Mouse (Mus musculus) cerebellum, adult 11-12 months (tissue): ENCODE results near the gene Olfr1507.

Experiments
- DNase-seq: peaks from one replicate; pipeline ENCODE4 v3.0.0; 2022

Gene Olfr1507

GRCm38 (mm10) chr14:52495516-52495915 is at the start of gene Olfr1507:
Olfr1507 (minus strand) TSS chr14:52495749.
- DNase-seq, result no peak

GRCm38 (mm10) chr14:52533336-52533735 is 37.8 kb upstream of the Olfr1507 start:
- DNase-seq, result no peak

- DNase-seq, result no peak
Observed at GRCm38 (mm10) chr14:52524952-52525351, 29.4 kb upstream of the Olfr1507 start.

GRCm38 (mm10) chr14:52467395-52467794 is 28.2 kb downstream of the Olfr1507 start, which contains the start of gene Olfr1508:
Olfr1508 (minus strand) TSS chr14:52467495.
- no peak for DNase-seq

GRCm38 (mm10) chr14:52465738-52466137 is 29.8 kb downstream of the Olfr1507 start:
- DNase-seq, result no peak

- DNase-seq, result no peak
Observed at GRCm38 (mm10) chr14:52461928-52462327, 33.6 kb downstream of the Olfr1507 start.

GRCm38 (mm10) chr14:52451138-52451537 is 44.4 kb downstream of the Olfr1507 start:
- DNase-seq, result no peak

- no peak for DNase-seq
Observed at GRCm38 (mm10) chr14:52442690-52443089, 52.9 kb downstream of the Olfr1507 start, which contains the start of gene Olfr1509. Olfr1509 (plus strand) TSS chr14:52442990.
